Mouse (Mus musculus) liver, postnatal 0 days (tissue): Measurements from ENCODE around the gene Ifrd1.

ENCODE experiments used
- CTCF ChIP-seq: sonication (generic); IDR thresholded peaks from 2 replicates; pipeline ENCODE4 v1.5.1; 2016; ENCODE audit warnings: antibody characterized with exemption, low read depth
- EP300 ChIP-seq: IDR thresholded peaks from 2 replicates; pipeline ENCODE4 v1.6.1; 2016; ENCODE audit warnings: antibody characterized with exemption, low read depth, mild to moderate bottlenecking

- TF ChIP-seq CTCF, result no peak
- TF ChIP-seq EP300, result no peak
These were observed 6.4 kb upstream of the Ifrd1 start for GRCm38 (mm10) chr12:40254729-40255128.
